Mouse (Mus musculus): ENCODE data around the gene Tnfsf10.

Tnfsf10 gene

DNA sequence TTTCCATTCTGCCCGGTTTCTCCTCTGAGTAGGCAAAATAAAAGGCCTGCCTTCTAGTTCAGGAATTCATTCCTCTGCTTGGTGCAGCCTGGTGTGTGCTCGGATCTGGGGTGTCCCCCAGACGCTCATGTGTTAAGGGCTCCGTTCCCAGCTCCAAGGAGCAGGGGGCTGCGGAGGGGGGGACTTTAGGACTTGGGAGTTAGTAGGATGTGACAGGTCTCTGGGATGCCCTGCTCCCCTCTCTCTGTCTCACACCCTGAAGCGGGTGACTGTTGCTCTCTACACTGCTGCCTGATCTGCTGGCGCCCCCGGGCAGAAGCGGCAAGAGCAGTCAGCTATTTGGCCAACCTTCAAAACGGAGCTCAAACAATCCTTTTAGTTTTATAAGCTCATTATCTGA, 10.0 kb upstream of the Tnfsf10 start:
- DNase-seq (ENCODE audit: low spot score) = no peak

DNA sequence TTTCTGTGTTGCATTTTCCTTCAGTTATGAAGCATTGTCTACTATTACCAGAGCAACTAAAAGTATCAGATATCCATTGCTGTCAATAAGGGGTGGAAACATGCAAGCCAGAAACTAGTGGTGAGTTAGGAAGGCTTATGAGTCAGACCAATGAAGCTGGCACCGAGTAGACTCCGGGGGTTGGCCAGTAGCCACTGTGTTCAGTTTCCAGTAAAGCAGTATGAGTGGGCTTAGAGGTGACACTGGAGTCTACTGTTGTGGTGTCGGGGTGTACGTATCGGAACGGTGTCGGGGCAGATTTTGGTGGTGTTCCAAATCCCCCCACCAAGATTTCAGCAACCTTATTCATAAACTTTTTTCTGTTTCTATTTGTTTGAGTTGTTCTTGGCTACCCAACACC, 5.9 kb upstream of the Tnfsf10 start:
- DNase-seq (ENCODE audit: low spot score) = no peak

DNA sequence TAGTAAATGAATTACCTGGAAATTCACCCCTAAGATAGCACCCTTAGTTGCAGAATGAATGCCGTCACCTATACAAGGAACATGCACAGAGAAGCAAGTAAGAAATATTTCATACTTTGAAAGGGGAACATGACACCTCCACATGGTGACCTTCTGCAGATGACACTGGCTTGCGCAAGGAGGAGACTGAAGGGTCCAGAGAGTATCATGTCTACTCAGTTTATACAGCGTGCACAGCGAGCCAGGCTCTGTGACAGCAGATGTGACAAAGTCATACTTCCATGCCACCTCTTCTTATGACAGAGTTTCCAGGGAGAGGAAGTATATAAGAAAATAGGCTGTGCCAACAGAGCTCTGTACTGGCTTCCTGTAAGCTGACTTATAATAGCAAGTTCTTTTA, 5.4 kb upstream of the Tnfsf10 start:
- DNase-seq (ENCODE audit: low spot score) = no peak

DNA sequence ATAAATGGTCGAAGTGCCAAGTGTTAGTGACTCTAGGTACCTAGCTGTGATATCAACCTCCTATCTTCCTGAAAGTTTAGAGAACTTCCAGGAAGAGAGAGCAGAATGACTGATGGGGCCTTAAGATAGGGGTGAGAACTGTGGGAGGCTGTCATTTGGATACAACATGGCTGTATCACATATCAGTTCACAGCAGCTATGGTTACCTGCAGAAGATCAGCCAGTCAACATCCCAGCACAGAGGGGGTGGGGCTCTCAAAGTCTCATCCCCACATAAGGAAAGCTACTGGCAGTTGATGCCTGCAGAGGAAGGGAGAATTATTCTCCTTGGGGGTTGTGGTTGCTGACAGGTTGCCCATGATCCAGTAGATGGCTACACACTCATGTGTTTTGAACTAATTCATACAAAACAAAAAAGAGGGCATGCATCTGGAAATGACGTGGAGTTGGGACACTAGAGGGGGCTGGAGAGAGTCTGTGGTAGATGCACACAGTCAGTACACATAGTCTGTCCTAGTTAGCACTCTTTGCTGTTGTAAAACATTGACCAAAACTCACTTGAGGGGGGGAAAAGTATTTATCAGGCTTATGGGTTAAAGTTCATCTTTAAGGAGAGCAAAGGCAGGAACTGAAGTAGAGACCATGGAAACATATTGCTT, 2.2 kb upstream of the Tnfsf10 start:
- no peak for DNase-seq (ENCODE audit: low spot score)

DNA sequence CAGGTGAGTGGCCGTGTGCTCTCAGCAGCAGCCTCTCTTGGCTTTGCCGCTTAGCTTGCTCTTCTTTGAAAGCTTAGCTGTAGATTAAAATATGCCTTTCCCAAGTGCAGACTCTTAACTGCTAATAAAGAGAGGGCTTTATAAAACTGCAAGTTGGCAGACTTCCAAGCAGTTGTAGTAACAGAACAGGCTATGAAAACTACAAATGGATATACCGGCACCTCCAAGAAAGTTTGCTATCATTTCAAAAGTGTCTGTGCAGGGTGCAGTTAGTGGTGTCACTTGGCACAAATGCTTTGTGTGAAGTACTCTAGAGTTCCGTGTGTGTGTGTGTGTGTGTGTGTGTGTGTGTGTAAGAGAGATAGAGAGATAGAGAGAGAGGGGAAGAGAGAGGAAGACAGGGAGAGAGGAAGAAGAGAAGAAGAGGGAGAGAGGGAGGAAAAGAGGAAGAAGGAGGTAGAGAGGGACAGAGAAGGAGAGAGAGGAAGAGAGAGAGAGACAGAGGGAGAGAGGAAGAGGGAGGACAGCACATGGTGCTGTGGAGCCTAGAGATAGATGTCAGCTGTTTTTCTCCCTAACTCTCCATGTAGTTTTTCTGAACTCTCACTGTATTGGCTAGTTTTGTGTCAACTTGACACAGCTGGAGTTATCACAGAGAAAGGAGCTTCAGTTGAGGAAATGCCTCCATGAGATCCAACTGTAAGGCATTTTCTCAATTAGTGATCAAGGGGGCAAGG, 628 bp downstream of the Tnfsf10 start:
- DNase-seq (ENCODE audit: low spot score) = no peak

DNA sequence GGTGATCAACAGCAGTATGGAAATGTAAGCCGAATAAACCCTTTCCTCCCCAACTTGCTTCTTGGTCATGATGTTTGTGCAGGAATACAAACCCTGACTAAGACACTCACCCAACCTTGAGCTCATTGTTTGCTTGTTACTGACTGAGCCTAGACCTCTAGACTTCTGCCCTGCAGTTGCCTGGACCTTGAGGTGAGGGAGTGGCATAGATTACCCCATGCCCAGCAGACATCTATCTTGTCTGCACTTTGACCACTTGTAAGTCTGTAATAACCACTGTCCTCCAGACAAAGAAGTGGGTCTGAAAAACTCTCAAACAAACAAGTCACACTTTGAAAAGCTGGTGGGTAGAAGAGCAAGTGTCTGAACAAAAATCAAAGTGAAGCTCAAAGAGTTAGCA, 2.8 kb downstream of the Tnfsf10 start:
- DNase-seq (ENCODE audit: low spot score) = no peak

GRCm38 (mm10) chr3:27320613-27321495, 4.0 kb downstream of the Tnfsf10 start:
- no peak for DNase-seq (ENCODE audit: low spot score)

- DNase-seq (ENCODE audit: low spot score) = no peak
Observed at GRCm38 (mm10) chr3:27322591-27322990, 5.8 kb downstream of the Tnfsf10 start.

DNA sequence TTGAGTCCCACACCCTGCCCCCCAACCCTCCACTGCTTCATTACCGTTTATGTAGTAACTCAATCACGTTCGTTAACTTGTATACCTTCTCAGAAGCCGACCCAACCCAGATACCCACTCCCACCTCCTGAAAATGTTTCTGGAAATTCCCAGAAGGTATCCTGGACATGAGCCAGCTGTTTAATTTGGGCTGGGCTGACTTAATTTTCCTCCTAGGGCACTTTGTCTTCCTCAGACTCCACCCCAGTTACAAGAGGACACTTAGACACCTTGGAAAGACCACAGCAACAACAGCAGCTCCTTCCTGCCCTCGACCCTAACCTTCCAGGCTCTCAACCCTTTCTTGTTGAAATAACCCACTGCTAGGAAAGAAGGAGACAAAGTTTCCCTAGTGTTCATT, 6.7 kb downstream of the Tnfsf10 start:
- DNase-seq (ENCODE audit: low spot score) = no peak

DNA sequence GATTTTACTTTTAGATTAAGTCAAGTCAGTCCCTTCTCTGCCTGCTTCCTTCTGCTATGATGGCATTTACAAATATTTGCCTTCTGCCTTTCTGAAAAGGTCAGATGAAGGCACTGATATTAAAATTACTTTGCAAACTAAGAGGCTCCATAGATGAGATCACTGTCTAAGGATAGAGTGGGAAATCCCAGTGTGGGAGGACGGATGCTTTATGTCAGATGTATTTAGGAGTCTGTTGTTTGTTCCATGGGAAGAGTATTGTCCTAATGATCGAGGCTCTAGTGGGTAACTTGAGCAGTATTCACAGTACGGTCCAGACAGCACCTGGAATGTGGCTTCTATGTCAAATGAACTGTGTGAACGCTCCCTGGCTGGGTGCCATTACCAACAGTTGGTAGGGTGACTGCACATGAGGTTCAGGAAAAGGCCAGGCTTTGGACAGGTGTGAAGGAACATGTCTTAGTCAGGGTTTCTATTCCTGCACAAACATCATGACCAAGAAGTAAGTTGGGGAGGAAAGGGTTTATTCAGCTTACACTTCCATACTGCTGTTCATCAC, 9.9 kb downstream of the Tnfsf10 start:
- DNase-seq (ENCODE audit: low spot score) = no peak

GRCm38 (mm10) chr3:27330706-27331105, 13.9 kb downstream of the Tnfsf10 start:
- DNase-seq (ENCODE audit: low spot score) = no peak

GRCm38 (mm10) chr3:27338437-27338836, 21.6 kb downstream of the Tnfsf10 start:
- no peak for DNase-seq (ENCODE audit: low spot score)

GRCm38 (mm10) chr3:27338887-27339286, 22.1 kb downstream of the Tnfsf10 start:
- no peak for DNase-seq (ENCODE audit: low spot score)

GRCm38 (mm10) chr3:27340757-27341156, 23.9 kb downstream of the Tnfsf10 start:
- DNase-seq (ENCODE audit: low spot score) = no peak

DNA sequence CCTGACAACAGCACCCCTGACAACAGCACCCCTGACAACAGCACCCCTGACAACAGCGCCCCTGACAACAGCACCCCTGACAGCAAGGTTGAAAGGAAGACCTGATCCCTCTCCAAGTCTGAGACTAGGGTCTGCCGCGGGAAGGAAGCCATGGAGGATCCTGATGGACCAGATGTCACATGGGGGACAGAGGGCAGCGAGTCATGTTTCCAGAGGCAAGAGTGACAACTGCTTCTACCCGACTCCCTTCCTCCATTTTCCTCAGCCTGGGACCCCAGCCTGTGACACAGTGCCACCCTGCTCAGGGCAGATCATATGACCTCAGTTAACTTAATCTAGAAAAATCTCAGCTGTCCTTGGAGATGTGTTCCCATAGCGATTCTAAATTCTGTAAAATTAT, 25.6 kb downstream of the Tnfsf10 start:
- DNase-seq (ENCODE audit: low spot score) = no peak

- DNase-seq (ENCODE audit: low spot score) = no peak
Observed at GRCm38 (mm10) chr3:27345526-27345925, 28.7 kb downstream of the Tnfsf10 start.

GRCm38 (mm10) chr3:27348462-27348861, 31.6 kb downstream of the Tnfsf10 start:
- DNase-seq (ENCODE audit: low spot score) = peak; percentile 10

DNA sequence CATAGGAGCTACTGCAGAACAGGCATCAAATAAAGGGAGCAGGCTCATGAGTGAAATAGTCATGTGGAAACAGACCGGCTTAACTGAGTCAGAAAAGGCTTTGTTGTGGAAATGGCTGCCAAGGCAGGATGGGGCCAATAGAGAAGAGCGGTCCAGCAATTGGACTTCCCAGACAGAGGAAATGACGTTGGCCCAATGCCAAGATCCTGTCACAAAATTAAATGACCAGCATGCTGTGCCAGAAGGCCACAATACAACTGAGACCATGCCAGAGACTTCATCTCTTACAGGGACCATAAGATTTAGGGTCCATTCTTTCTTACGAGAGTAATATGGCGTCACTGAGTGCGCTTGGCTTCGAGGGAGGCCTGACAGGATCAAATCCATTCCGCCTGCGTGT, 34.3 kb downstream of the Tnfsf10 start:
- DNase-seq (ENCODE audit: low spot score) = no peak

- no peak for DNase-seq (ENCODE audit: low spot score)
Observed at GRCm38 (mm10) chr3:27359100-27359720, 42.4 kb downstream of the Tnfsf10 start.

- no peak for DNase-seq (ENCODE audit: low spot score)
Observed at GRCm38 (mm10) chr3:27370125-27370524, 53.3 kb downstream of the Tnfsf10 start.

- no peak for DNase-seq (ENCODE audit: low spot score)
Observed at GRCm38 (mm10) chr3:27370582-27371275, 53.9 kb downstream of the Tnfsf10 start.

DNA sequence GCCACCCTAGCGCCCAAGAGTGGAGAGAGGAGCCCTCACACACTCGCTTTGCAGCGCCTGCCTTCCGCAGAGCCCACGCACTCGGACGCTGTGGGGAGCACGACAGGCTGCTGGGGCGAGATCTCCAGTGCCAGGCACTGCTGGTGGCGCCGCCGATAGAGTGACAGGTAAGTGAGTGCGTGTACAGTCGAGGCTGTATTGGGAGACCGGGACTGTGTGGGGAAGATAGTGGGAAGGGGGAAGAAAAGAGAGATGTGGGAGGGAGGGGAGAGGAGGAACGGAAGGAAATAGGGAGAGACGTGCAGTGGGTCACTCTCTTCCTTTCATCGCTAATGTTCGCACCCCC, 54.4 kb downstream of the Tnfsf10 start, which contains the start of gene Ghsr:
Ghsr (plus strand) TSS at position 76 of the 346 bp plus-strand sequence.
- DNase-seq (ENCODE audit: low spot score) = no peak

Data from left cerebral cortex, adult 11 months (tissue).